Mouse (Mus musculus): ENCODE results near the gene Ccdc142.

- TF ChIP-seq POLR2A (IDR thresholded peaks at IDR 0.05; ENCODE audit: extremely low read depth, insufficient read depth, low read length) (no peak), CTCF (IDR thresholded peaks at IDR 0.05; ENCODE audit: low read depth, low read length) (no peak)
These were observed 23.9 kb downstream of the Ccdc142 start, which contains the start of gene Ino80b for GRCm38 (mm10) chr6:83125331-83125730.
